Mouse (Mus musculus) adrenal gland (tissue): Measurements from ENCODE around the gene Tars2.
"Not testable (repeated sequence)": the region's sequence is repeated elsewhere in the genome, so short reads cannot be mapped to it uniquely, and the experiment has no call there.

ENCODE experiments used
- intact Hi-C: fragments of 180-260 bp; cut with DNase I; formaldehyde crosslinking; loops from one replicate; pipeline ENCODE4 v1.15.1; 2025
- long read RNA-seq, 2 experiments: library from polyadenylated mRNA; unstranded; transcript quantifications; one replicate each; pipeline ENCODE4 v2.0.0; 2020; ENCODE audit warnings: borderline replicate concordance in 1 of 2; ENCODE audit not compliant: insufficient replicate concordance in 1 of 2

The Tars2 gene
- long read RNA-seq, experiment 1, transcript Tars2-201 (18 exons, 2,400 nt) = major isoform, 39 of 61 reads
- long read RNA-seq, experiment 1, partial matches to known transcripts = 13 of 61 reads
- long read RNA-seq, experiment 1, other reads (novel, unspliced or antisense) = 9 of 61 reads
- long read RNA-seq, experiment 2, transcript Tars2-201 (18 exons, 2,400 nt) = major isoform, 57 of 70 reads
- long read RNA-seq, experiment 2, partial matches to known transcripts = 5 of 70 reads
- long read RNA-seq, experiment 2, other reads (novel, unspliced or antisense) = 8 of 70 reads

GRCm38 (mm10) chr3:95760106-95760505, at the start of gene Tars2:
Gene Tars2 (minus strand): TSS chr3:95760206.
- intact Hi-C loops = no loop called here

GRCm38 (mm10) chr3:95808384-95808783, 48.4 kb upstream of the Tars2 start:
- intact Hi-C loops = no loop called here

GRCm38 (mm10) chr3:95807630-95808029, 47.6 kb upstream of the Tars2 start:
- intact Hi-C loops = not testable (repeated sequence)

GRCm38 (mm10) chr3:95806677-95807076, 46.7 kb upstream of the Tars2 start:
- intact Hi-C loops = no loop called here

- intact Hi-C loops = no loop called here
These were observed 43.8 kb upstream of the Tars2 start for GRCm38 (mm10) chr3:95803851-95804250.

- intact Hi-C loops = no loop called here
These were observed 38.8 kb upstream of the Tars2 start for GRCm38 (mm10) chr3:95798756-95799155.

GRCm38 (mm10) chr3:95794299-95794698, 34.3 kb upstream of the Tars2 start:
- intact Hi-C loops = no loop called here

GRCm38 (mm10) chr3:95793662-95794061, 33.7 kb upstream of the Tars2 start:
- intact Hi-C loops = no loop called here

- intact Hi-C loops = no loop called here
These were observed 25.5 kb upstream of the Tars2 start for GRCm38 (mm10) chr3:95785501-95785900.

- intact Hi-C loops = loop anchor here (10.0 kb wide), 2 partner anchors 73 to 257 kb away; no protein-coding TSS in a partner anchor
These were observed 12.0 kb upstream of the Tars2 start for GRCm38 (mm10) chr3:95771985-95772384.

- intact Hi-C loops = no loop called here
These were observed 5.5 kb upstream of the Tars2 start for GRCm38 (mm10) chr3:95765534-95765933.

GRCm38 (mm10) chr3:95763811-95764210, 3.8 kb upstream of the Tars2 start:
- intact Hi-C loops = no loop called here

GRCm38 (mm10) chr3:95762961-95763360, 3.0 kb upstream of the Tars2 start:
- intact Hi-C loops = no loop called here

- intact Hi-C loops = no loop called here
These were observed 1.8 kb upstream of the Tars2 start for GRCm38 (mm10) chr3:95761771-95762170.

GRCm38 (mm10) chr3:95760656-95761055, 650 bp upstream of the Tars2 start:
- intact Hi-C loops = no loop called here

- intact Hi-C loops = loop anchor here (5.0 kb wide), 1 partner anchor 81 kb away; no protein-coding TSS in a partner anchor
These were observed 1.4 kb downstream of the Tars2 start for GRCm38 (mm10) chr3:95758467-95759218.

GRCm38 (mm10) chr3:95756808-95757207, 3.2 kb downstream of the Tars2 start:
- intact Hi-C loops = loop anchor here (5.0 kb wide), 1 partner anchor 80 kb away; no protein-coding TSS in a partner anchor

- intact Hi-C loops = loop anchor here (5.0 kb wide), 1 partner anchor 77 kb away; no protein-coding TSS in a partner anchor
These were observed 5.4 kb downstream of the Tars2 start for GRCm38 (mm10) chr3:95754345-95755206.

- intact Hi-C loops = no loop called here
These were observed 7.1 kb downstream of the Tars2 start for GRCm38 (mm10) chr3:95752935-95753334.

- intact Hi-C loops = no loop called here
These were observed 19.6 kb downstream of the Tars2 start for GRCm38 (mm10) chr3:95740406-95740805.

GRCm38 (mm10) chr3:95739353-95740104, 20.5 kb downstream of the Tars2 start, which contains the start of gene Ecm1:
Gene Ecm1 (minus strand): TSS chr3:95739569.
- intact Hi-C loops = loop anchor here (5.0 kb wide), 1 partner anchor 52 kb away; the partner anchor contains the start of gene Adamtsl4
